Mouse (Mus musculus): ENCODE results near the gene St7l. TPM values are rescaled to one million over a fixed set of nuclear protein-coding genes. Genes with fewer than 3 reads are reported as not detected.

St7l gene
- total RNA-seq (2014; rRNA removed) (18.9 and 28.9 TPM in 2 replicates), polyA plus RNA-seq (2015; fragmentation: Nextera tagmentation; extraction: Ambion mirVana) (30.3 and 31.3 TPM in 2 replicates)

DNA sequence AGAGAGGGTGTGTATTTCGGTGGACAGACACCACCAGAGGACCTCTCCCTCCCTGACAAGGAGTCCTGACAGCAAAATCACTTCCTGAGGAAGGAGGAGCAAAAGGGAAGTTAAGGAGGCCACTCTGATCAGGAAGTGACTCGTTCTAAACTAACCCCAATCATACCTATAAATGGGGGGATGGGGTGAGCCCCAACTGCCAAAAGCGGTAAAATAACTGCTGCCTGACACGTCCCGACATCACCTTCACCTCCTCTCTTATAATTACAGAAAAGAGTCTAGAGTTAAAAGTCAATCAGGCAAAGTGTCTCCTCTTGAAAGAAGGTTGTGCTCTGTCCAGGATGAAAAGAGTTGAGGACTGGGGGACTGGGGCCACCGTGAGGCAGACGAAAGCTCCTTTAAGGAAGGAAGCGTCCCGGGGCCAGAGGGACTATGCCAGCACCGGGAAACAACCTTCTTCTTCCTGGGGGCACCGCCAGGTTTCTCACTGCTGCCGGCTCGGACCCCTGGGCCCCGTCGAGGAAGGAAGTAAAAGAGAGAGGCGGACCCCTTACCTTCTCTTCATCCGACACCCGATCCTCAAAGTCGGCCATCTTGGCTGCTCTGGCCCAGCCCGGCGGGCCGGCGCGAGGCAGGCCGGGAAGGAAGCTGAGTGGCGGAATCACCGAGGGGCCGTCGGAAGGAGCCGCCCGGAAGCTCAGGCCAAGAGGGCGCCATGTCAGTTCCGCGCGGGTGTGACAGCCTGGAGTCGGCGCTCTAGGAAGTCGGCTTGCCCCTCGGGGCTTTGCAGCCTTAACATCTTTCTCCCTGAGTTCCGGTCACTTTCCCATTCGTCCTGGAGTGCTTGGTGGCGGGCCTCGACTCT lies at the start of gene St7l, which contains the start of gene Capza1:
Gene St7l, plus strand, starts transcription at position 220 of the 865 bp plus-strand sequence.
Gene Capza1, minus strand, starts transcription at position 720 of the 865 bp plus-strand sequence.
- TF ChIP-seq CTCF (IDR thresholded peaks at IDR 0.05; ENCODE audit: low read depth) = peak; percentile 32; the same call in 1 of the 2 replicates
- ATAC-seq (peak; percentile 96), DNase-seq (ENCODE audit: low spot score) (peak; percentile 93)
- Histone ChIP-seq H3K9me3 (ENCODE audit: low read length) (no peaks in the 10 kb centered on the region), H3K4me3 (ENCODE audit: low read length) (peak within 1 kb of the TSS; percentile 86), H3K4me1 (ENCODE audit: insufficient read depth, low read length) (peaks cover 6% of the 10 kb centered on the region), H3K27me3 (ENCODE audit: insufficient read depth, low read length) (no peaks in the 10 kb centered on the region), H3K27ac (peak within 1 kb of the TSS; percentile 94), H3K9ac (replicated peaks; ENCODE audit: low read length) (peak within 1 kb of the TSS; percentile 79), H3K4me2 (ENCODE audit: low read depth, low read length) (peak within 1 kb of the TSS; percentile 78), H3K36me3 (ENCODE audit: insufficient read depth, low read length) (no peaks in the 10 kb centered on the region)
- under 1% methylated on average over 43 of the region's 43 CpGs for WGBS

- H3K4me1 ChIP-seq (ENCODE audit: insufficient read depth, low read length) = no peaks in the 10 kb centered on the region
- no peaks in the 10 kb centered on the region for H3K9me3 ChIP-seq (ENCODE audit: low read length)
- H3K9ac ChIP-seq (replicated peaks; ENCODE audit: low read length) = no peak overlapping the region
- no peak overlapping the region for H3K27ac ChIP-seq
- ATAC-seq = no peak
- DNase-seq (ENCODE audit: low spot score) = no peak
- no peak overlapping the region for H3K4me2 ChIP-seq (ENCODE audit: low read depth, low read length)
- no peaks in the 10 kb centered on the region for H3K36me3 ChIP-seq (ENCODE audit: insufficient read depth, low read length)
- H3K27me3 ChIP-seq (ENCODE audit: insufficient read depth, low read length) = no peaks in the 10 kb centered on the region
- 90% methylated on average over 1 of the region's 1 CpGs for WGBS
- H3K4me3 ChIP-seq (ENCODE audit: low read length) = no peak overlapping the region
- TF ChIP-seq CTCF (IDR thresholded peaks at IDR 0.05; ENCODE audit: low read depth) = no peak
Measured at GRCm38 (mm10) chr3:104814746-104815145, 49.1 kb upstream of the St7l start.

DNA sequence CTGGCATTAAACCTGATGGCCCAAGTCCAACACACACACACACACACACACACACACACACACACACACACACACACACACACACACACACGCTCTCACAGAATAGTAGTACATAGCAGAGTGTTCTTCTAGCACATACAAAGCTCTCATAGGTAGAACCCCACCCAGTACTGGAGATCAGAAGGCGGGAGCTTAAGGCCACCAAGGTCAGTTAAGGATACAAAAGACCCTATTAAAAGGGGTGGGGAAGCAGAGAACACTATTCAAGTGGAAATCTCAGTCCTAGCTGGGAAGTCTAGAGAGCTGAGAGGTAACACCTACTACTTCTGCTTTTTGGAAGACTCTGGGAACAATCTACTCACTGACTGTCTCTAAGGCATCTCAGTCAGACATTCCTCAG lies 48.5 kb upstream of the St7l start:
- Histone ChIP-seq H3K9ac (replicated peaks; ENCODE audit: low read length) (no peak overlapping the region), H3K4me3 (ENCODE audit: low read length) (no peak overlapping the region), H3K36me3 (ENCODE audit: insufficient read depth, low read length) (no peaks in the 10 kb centered on the region), H3K9me3 (ENCODE audit: low read length) (no peaks in the 10 kb centered on the region), H3K27me3 (ENCODE audit: insufficient read depth, low read length) (no peaks in the 10 kb centered on the region), H3K4me1 (ENCODE audit: insufficient read depth, low read length) (no peaks in the 10 kb centered on the region), H3K27ac (no peak overlapping the region), H3K4me2 (ENCODE audit: low read depth, low read length) (no peak overlapping the region)
- 80% methylated on average over 2 of the region's 2 CpGs for WGBS
- no peak for TF ChIP-seq CTCF (IDR thresholded peaks at IDR 0.05; ENCODE audit: low read depth)
- DNase-seq (ENCODE audit: low spot score) = no peak
- no peak for ATAC-seq

DNA sequence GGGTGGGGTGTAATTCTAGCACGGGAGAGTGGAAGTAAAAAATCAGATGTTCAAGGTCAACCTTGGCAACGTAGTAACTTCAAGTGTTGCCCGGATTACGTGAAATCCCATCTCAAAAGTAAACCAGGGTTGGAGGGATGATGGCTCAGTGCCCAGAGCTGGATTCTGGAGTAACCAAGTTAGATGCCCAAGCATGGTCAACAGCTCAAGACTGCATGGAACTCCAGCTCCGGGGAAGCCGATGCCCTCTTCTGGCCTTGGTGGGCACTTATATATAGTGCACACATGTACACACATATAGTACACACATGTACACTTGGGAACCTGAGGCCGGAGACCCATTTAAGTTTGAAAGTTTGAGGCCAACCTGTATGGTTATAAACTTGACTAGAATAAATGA lies 47.7 kb upstream of the St7l start:
- H3K27me3 ChIP-seq (ENCODE audit: insufficient read depth, low read length) = no peaks in the 10 kb centered on the region
- no peak overlapping the region for H3K4me3 ChIP-seq (ENCODE audit: low read length)
- H3K9ac ChIP-seq (replicated peaks; ENCODE audit: low read length) = no peak overlapping the region
- no peak overlapping the region for H3K27ac ChIP-seq
- no peak for DNase-seq (ENCODE audit: low spot score)
- no peak for ATAC-seq
- H3K4me1 ChIP-seq (ENCODE audit: insufficient read depth, low read length) = no peaks in the 10 kb centered on the region
- H3K36me3 ChIP-seq (ENCODE audit: insufficient read depth, low read length) = no peaks in the 10 kb centered on the region
- 93% methylated on average over 7 of the region's 7 CpGs for WGBS
- no peaks in the 10 kb centered on the region for H3K9me3 ChIP-seq (ENCODE audit: low read length)
- H3K4me2 ChIP-seq (ENCODE audit: low read depth, low read length) = no peak overlapping the region
- TF ChIP-seq CTCF (IDR thresholded peaks at IDR 0.05; ENCODE audit: low read depth) = no peak

- Histone ChIP-seq H3K27me3 (ENCODE audit: insufficient read depth, low read length) (no peaks in the 10 kb centered on the region), H3K27ac (peak overlapping the region; percentile 85), H3K9ac (replicated peaks; ENCODE audit: low read length) (peak overlapping the region; percentile 79), H3K4me2 (ENCODE audit: low read depth, low read length) (peak overlapping the region; percentile 97), H3K4me3 (ENCODE audit: low read length) (peak overlapping the region; percentile 78), H3K9me3 (ENCODE audit: low read length) (no peaks in the 10 kb centered on the region), H3K4me1 (ENCODE audit: insufficient read depth, low read length) (no peaks in the 10 kb centered on the region), H3K36me3 (ENCODE audit: insufficient read depth, low read length) (no peaks in the 10 kb centered on the region)
- ATAC-seq (peak; percentile 87), DNase-seq (ENCODE audit: low spot score) (peak; percentile 67)
- no peak for TF ChIP-seq CTCF (IDR thresholded peaks at IDR 0.05; ENCODE audit: low read depth)
- WGBS = 2% methylated on average over 35 of the region's 46 CpGs
Measured at GRCm38 (mm10) chr3:104817481-104817990, 46.3 kb upstream of the St7l start.

GRCm38 (mm10) chr3:104817991-104818748 lies 45.6 kb upstream of the St7l start, which contains the start of gene Mov10:
Gene Mov10 (minus strand): TSS chr3:104818563.
- TF ChIP-seq CTCF (IDR thresholded peaks at IDR 0.05; ENCODE audit: low read depth) = no peak
- peak within 1 kb of the TSS; percentile 79 for H3K9ac ChIP-seq (replicated peaks; ENCODE audit: low read length)
- no peaks in the 10 kb centered on the region for H3K36me3 ChIP-seq (ENCODE audit: insufficient read depth, low read length)
- peak within 1 kb of the TSS; percentile 78 for H3K4me3 ChIP-seq (ENCODE audit: low read length)
- WGBS = under 1% methylated on average over 38 of the region's 40 CpGs
- no peaks in the 10 kb centered on the region for H3K9me3 ChIP-seq (ENCODE audit: low read length)
- ATAC-seq = peak; percentile 74
- H3K4me1 ChIP-seq (ENCODE audit: insufficient read depth, low read length) = no peaks in the 10 kb centered on the region
- H3K4me2 ChIP-seq (ENCODE audit: low read depth, low read length) = peak within 1 kb of the TSS; percentile 97
- peak within 1 kb of the TSS; percentile 85 for H3K27ac ChIP-seq
- H3K27me3 ChIP-seq (ENCODE audit: insufficient read depth, low read length) = no peaks in the 10 kb centered on the region
- DNase-seq (ENCODE audit: low spot score) = peak; percentile 77
